Mouse (Mus musculus): Measurements from ENCODE around the gene Rnf41. TPM values are rescaled to one million over a fixed set of nuclear protein-coding genes. Genes with fewer than 3 reads are reported as not detected.
A peak's percentile ranks its signal among the peaks of the same experiment; 100 is the strongest.

Rnf41 gene
- polyA plus RNA-seq (2012; rRNA removed), result 35.3 and 38.9 TPM in 2 replicates

GRCm38 (mm10) chr10:128411211-128412054 lies at the start of gene Rnf41, which contains the start of gene Nabp2:
Gene Rnf41, plus strand, starts transcription at chr10:128411657.
Gene Nabp2, minus strand, starts transcription at chr10:128411492.
- DNase-seq (ENCODE audit: low read depth), result peak; percentile 62

- no peak for DNase-seq (ENCODE audit: low read depth)
Measured at GRCm38 (mm10) chr10:128361836-128362235, 49.6 kb upstream of the Rnf41 start.

- no peak for DNase-seq (ENCODE audit: low read depth)
Measured at GRCm38 (mm10) chr10:128362568-128362967, 48.9 kb upstream of the Rnf41 start.

- no peak for DNase-seq (ENCODE audit: low read depth)
Measured at GRCm38 (mm10) chr10:128367899-128368401, 43.5 kb upstream of the Rnf41 start.

- peak; percentile 58 for DNase-seq (ENCODE audit: low read depth)
Measured at GRCm38 (mm10) chr10:128368402-128369217, 42.8 kb upstream of the Rnf41 start, which contains the start of gene Coq10a. Gene Coq10a, minus strand, starts transcription at chr10:128368997.

GRCm38 (mm10) chr10:128369218-128369543 lies 42.3 kb upstream of the Rnf41 start:
- no peak for DNase-seq (ENCODE audit: low read depth)

- no peak for DNase-seq (ENCODE audit: low read depth)
Measured at GRCm38 (mm10) chr10:128369599-128369998, 41.9 kb upstream of the Rnf41 start.

GRCm38 (mm10) chr10:128370021-128370420 lies 41.4 kb upstream of the Rnf41 start:
- no peak for DNase-seq (ENCODE audit: low read depth)

GRCm38 (mm10) chr10:128370601-128371000 lies 40.9 kb upstream of the Rnf41 start:
- DNase-seq (ENCODE audit: low read depth), result no peak

- no peak for DNase-seq (ENCODE audit: low read depth)
Measured at GRCm38 (mm10) chr10:128372142-128372541, 39.3 kb upstream of the Rnf41 start.

GRCm38 (mm10) chr10:128372989-128373748 lies 38.3 kb upstream of the Rnf41 start:
- DNase-seq (ENCODE audit: low read depth), result no peak

GRCm38 (mm10) chr10:128374393-128374792 lies 37.1 kb upstream of the Rnf41 start:
- no peak for DNase-seq (ENCODE audit: low read depth)

GRCm38 (mm10) chr10:128376099-128376454 lies 35.4 kb upstream of the Rnf41 start:
- no peak for DNase-seq (ENCODE audit: low read depth)

GRCm38 (mm10) chr10:128376455-128377211 lies 34.8 kb upstream of the Rnf41 start, which contains the start of gene Ankrd52:
Gene Ankrd52, plus strand, starts transcription at chr10:128377115.
- no peak for DNase-seq (ENCODE audit: low read depth)

GRCm38 (mm10) chr10:128377222-128377939 lies 34.1 kb upstream of the Rnf41 start:
- DNase-seq (ENCODE audit: low read depth), result no peak

GRCm38 (mm10) chr10:128377940-128378448 lies 33.5 kb upstream of the Rnf41 start:
- DNase-seq (ENCODE audit: low read depth), result no peak

- no peak for DNase-seq (ENCODE audit: low read depth)
Measured at GRCm38 (mm10) chr10:128378462-128378861, 33.0 kb upstream of the Rnf41 start.

- DNase-seq (ENCODE audit: low read depth), result no peak
Measured at GRCm38 (mm10) chr10:128379260-128379659, 32.2 kb upstream of the Rnf41 start.

GRCm38 (mm10) chr10:128380565-128380964 lies 30.9 kb upstream of the Rnf41 start:
- DNase-seq (ENCODE audit: low read depth), result no peak

- no peak for DNase-seq (ENCODE audit: low read depth)
Measured at GRCm38 (mm10) chr10:128382482-128382881, 29.0 kb upstream of the Rnf41 start.
